Mouse (Mus musculus) kidney, postnatal 10 days (tissue): ENCODE measurements around the gene Ppp2r5d.

Experiments used
- DNase-seq: peaks from one replicate; pipeline ENCODE4 v3.0.0; 2021; ENCODE audit warnings: mixed read lengths

The Ppp2r5d gene

GRCm38 (mm10) chr17:46644152-46644805 lies 60.6 kb downstream of the Ppp2r5d start:
- DNase-seq, result no peak

DNA sequence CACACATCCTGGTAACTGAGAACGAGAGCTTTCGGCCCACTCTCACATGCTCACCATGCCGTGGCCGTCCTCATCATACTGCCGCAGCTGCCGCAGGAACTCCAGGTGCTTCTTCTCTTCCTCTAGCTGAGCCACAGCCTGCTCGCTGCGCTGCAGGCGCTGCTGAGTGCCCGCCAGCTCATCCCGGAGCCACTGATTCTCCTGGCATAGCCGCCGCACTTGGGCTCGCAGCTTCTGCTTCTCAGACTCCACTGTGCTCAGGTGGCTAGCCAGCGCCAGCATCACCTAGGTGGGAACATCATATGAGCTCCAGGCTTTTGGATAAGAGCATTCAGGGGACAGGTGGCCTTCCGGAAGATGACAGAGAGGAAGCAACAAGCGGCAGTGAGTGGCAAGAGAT lies 62.9 kb downstream of the Ppp2r5d start:
- DNase-seq, result no peak

GRCm38 (mm10) chr17:46639929-46640328 lies 65.0 kb downstream of the Ppp2r5d start:
- no peak for DNase-seq

DNA sequence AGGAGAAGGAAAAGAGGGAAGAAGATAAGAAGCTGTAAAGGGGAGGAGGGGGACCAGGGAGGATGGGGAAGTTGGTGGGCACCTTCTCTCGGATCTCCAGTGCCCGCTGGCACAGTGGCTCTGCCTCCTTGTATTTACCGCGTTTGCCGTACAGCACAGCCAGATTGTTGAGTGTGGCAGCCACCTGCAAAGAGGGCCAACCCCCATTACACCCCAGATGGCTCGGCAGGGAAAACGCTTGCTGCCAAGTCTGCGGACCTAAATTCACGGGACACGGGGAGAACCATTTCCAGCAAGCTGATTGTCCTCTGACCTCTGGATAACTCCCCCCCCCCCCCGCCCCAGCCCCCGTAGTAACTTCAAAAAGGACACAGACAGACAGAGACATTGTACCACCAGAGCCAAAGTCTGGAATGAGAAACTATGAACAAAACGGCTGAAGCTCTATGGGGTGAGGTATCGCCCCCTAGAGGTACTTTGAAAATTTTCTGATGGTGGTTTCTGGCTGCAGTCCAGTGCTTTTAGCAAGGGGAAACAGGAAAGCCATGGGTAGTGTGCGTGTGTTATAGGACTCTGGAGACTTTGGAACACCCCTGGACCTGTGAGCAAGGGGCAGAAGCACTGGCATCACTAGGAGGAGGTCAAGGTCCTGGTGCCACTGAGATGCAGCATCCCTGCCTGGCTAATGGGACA lies 67.9 kb downstream of the Ppp2r5d start:
- peak; percentile 80 for DNase-seq
